Mouse (Mus musculus): ENCODE measurements around the gene Cenpq.

Cenpq gene

DNA sequence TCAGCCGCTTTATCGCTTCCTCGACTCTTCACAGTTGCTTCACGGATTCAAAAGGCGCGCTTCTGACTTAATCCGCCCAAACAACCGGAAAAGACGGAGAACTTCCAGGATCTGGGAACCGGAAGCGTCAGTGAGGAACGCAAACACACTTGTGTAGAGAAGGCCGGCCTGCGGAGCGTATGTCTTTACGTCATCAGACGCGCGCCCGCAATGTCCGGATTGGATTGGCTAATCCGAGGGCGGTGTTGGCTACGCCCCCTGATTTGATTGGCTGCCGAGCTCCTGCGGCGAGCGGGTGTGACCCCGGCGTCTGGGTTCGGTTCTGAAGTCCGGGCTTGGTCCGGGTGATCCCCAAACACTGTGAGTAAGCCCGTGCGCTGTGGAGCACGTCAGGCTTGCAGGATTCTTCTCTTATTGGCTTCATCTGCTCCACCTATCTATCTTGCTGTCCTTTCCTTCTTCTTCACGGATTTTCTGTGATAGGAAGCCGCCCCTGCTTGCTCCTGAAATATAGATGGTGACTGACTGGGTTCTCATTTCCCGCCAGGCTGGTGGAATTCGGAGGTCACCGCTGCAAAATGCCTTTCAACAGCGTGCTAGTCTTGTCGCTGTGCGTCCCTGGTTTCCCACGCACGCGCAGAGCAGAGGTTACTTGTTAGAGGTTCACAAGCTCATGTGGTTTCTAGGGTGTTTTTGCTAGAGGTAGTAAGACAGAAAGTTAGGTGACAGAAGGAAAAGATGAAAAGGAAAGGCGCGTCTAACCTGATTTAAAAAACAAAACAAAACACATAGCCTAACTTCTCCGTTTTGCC, at the start of gene Cenpq, which contains the start of gene Mut:
TSS of gene Cenpq (minus strand) at position 628 of the 812 bp plus-strand sequence.
TSS of gene Mut (plus strand) at position 266 of the 812 bp plus-strand sequence.
- DNase-seq (ENCODE audit: low spot score in 2 of 2), result peak; percentile 99

DNA sequence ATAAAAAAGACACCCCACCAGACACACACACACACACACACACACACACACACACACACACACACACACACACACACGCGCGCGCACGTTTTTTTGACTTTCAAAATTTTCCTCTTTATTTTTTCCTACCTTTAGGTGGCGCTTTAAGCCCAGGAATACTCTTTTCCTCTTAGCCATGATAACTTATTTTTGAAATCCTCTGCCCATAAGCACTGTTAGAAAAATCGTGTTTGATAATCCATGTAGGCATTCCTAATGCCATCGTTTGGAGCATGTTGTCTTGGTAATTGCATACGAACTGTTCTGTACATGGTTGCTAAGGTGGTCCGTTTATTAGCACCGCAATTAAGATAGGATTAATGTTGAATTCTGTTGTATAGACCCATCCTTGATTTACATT, 43.1 kb upstream of the Cenpq start:
- DNase-seq (ENCODE audit: low spot score in 2 of 2), result no peak

DNA sequence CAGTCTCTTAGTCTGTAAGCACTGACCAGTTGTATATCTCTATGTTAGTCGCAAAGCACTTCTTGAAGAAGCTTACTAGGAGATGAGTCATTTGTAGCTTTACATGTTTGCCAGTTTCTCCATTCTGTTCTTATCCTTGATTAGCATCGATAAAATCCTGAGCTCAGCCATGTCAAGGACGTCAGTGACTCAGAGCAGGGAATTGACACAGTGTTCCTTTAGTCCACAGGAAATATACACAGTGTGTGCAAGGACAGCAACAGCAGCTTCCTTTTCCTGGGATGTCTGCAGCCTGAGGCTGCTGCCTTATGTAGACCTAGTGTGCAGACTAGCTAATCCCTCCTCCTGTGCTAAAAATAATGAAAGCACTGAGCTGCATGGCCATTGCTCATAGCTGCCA, 13.7 kb upstream of the Cenpq start:
- no peak for DNase-seq (ENCODE audit: low spot score in 2 of 2)

DNA sequence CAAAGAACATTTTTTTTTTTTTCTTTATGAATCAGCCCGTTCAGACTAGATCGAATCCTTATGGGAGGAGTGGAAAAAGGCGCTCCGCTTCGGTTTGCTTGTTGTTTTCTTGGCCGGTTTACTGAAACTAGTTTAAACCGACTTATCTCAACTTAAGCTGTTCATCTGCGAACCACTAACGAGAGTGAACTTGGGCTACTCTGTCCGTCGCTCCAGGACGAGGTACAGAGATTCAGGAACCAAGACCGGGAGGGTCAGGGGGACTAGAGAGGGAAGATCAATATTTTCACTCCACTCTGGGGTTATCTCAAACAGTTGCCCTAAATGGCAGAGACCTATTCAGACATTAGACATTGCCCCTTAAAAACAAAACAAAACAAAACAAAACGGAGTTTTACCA, 862 bp downstream of the Cenpq start:
- DNase-seq (ENCODE audit: low spot score in 2 of 2), result peak in 1 of 2 experiments; percentile 6

DNA sequence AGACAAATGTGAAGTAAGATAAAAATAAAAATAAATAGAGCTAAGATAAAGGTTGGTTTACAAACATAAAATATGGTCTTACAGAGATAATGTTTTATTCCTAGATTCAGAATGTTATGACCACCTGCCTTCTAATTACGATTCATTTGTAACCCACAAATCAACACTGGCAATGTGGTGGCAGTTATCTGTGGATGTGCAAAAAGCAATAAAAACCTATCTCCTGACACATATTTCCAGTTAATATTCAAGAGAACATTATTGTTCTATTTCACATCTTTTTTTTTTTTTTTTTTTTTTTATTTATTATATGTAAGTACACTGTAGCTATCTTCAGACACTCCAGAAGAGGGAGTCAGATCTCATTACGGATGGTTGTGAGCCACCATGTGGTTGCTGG, 19.3 kb downstream of the Cenpq start:
- no peak for DNase-seq (ENCODE audit: low spot score in 2 of 2)

DNA sequence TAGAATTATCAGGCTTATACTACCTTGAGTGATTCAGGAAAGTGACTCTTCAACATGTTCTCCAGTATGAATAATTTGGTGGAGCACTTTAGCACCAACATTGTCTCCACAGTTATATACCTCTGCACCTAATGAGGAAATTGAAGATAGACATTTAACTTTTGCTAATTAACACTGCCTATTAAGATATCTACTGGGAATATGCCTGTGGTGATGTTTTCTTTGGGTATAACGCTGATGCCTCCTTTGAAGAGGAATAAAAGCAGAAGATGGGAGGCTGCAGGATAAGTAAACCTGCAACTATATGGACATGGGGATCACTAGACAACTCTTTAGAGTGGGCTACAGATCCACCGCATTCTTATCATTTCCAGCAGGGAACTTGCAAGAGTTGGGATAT, 20.6 kb downstream of the Cenpq start, which contains the start of gene Glyatl3:
TSS of gene Glyatl3 (minus strand) at position 101 of the 400 bp plus-strand sequence.
- no peak for DNase-seq (ENCODE audit: low spot score in 2 of 2)

DNA sequence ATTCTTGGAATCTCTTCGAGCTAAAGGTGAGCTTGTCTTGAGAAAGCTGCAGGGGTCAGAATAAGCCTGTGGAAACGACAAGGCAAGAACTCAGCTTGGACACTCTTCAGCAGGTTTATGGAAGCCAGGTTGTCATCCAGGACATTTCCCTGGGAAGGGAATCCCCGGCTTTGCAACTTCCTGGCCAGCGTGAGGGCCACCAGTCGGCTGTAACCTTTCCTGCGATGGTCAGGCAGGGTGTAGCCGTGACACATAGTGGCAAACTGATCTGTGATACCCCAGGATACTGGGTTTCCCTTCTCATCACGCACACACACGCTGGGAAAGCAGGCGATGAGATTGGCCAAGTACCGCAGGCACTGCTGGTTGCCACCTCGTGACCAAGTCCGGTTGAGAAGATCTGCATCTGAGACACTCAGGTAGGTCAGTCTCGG, 30.1 kb downstream of the Cenpq start:
- DNase-seq (ENCODE audit: low spot score in 2 of 2), result no peak

DNA sequence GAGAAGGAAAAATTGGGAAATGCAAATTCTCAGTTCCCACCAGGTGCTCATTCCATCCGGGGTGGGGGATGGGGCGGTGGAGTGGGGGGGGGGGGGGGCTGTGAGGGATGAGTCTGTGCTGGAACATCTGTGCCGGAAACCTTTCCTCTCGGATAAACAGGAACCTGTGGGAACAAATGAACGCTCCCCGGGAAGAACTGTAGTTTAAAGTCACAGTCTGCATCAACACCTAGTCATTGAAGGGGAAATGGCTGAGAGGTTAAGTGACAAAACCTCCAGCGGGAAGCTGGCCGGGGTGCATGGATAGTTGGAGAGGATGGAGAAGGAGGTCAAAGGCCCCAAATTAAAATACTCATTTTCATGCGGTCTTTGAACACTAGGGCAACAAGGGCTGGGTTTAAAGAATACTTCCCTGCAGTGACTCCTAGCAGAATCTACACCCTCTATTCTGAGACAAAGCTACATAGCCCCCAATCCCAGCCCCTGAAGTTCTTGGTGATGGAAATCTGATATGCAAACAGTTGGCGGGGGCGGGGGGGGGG, 30.7 kb downstream of the Cenpq start:
- no peak for DNase-seq (ENCODE audit: low spot score in 2 of 2)

DNA sequence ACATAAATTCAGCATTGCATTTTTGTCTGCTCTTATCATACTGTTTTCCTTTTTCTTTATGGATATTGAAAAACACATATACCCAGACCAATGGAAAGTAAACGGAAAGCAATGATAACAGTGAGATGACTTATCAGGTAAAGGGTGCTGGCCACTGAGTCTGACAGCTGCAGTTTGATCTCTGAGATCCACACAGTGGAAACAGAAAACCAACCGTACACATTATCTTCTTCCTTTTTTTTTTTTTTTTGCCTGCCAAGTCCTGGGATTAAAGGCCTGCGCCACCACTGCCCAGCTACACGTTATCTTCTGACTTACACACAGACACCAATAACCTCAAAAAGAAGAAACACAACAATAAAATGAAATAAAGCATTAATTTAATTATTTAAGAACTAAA, 31.5 kb downstream of the Cenpq start:
- no peak for DNase-seq (ENCODE audit: low spot score in 2 of 2)

DNA sequence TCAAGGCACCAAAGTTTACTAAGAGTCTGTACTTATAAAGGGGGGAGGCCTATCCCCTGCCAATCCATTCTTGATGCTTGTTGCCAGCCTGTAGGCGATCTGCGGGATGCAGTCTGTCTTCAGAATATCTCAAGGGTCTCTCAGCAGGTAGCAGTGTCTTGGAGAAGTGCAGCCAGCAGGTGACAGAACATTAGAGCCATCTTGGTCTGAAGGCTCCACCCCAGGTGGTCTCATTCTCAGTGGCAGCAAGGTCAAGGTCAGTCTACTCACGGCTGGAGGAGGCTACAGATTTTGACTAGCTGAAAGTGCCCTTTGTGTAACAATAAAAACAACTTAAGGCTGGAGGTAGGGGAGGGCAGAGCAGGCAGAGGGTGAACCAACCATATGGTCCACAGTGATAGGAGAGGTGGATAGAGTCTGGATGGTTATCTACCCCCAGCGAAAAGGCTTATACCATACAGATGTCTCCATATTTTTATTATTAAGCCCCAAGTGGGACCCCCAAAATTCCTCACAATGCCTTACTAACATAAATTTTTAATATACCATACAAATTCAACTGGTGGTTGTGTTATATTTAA, 35.0 kb downstream of the Cenpq start:
- DNase-seq (ENCODE audit: low spot score in 2 of 2), result no peak

DNA sequence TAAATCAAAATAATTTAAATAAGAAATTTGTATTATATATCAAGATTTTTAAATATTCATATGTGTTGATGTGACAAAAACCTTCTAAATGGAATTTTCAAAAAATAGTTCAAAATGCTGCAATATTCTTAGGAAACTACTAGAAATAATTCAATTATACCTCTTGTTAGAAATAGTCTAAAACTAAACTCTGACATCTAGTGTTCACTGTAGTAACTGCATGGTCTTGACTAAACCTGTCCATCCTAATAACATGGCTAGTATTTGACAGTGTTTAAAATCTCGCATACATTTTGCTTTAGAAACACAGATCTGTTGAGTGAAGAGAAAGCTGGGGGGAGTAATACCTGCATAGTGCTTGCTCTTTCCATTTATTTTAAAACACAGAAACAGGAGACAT, 38.0 kb downstream of the Cenpq start:
- no peak for DNase-seq (ENCODE audit: low spot score in 2 of 2)

DNA sequence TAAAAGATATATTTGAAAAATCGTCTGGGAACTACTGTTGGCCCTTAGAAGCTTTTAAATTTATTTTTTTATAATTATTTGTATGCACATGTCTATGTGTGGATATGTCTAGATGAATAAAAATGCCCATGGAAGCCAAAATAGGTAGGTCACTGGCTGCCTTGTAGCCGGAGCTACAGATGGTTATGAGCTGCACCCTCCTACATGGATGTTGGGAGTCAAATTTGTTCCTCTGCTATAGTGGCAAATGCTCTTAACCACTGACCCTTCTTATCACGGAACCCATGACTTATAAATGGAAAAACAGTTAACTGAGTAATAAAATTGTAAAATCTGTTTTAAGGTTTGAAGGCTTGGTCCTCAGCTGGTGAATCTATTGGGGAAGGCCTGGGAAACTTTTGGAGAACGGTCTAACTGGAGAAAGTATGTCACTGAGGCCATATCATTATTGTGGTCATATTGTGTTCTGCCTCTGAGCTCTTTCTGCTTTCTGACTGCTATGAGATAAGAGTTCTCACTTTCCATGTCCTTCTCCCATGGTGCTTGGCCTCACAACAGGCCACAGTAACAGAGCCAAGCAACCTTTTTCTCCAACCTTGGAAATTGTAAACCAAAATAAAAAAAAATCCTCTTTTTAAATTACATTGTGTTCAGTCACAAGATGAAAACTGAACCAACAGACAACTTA, 46.9 kb downstream of the Cenpq start:
- DNase-seq (ENCODE audit: low spot score in 2 of 2), result no peak

DNA sequence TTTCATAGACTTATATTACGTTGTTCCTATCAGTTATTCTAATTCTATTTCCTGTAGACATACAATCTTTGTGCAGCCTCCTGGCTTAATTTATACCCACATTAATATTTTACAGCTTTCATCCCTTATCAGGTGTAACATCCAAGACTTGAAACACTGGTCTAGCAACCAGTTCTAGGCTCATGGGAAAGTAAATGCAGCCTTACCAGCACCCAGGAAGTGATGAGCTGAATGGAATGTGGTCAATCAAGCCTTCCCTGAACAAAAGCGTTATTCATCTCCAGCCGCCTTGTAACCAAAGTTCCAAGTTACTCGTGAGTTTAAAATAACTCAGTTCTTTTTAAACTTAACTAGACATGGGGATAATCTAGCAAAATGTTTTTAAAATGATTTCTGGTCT, 49.7 kb downstream of the Cenpq start:
- DNase-seq (ENCODE audit: low spot score in 2 of 2), result no peak

DNA sequence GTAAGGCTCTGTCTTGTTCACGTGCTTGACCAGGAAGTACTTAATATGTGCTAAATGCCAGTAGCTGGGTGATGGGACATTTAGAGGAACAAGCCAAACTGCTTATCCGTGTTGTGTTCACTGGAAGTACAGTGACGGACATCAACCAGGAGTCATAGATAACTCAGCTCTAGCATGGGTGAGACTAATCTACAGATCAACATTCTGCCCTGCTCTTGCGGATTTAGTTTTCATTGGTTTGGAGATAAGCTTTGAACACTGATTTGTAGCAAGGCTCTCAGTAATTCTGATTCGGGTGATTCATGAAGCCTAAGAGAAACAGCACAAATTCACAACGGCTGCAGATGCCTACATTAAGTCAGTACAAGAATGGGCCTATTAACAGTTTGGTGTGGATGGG, 52.7 kb downstream of the Cenpq start:
- no peak for DNase-seq (ENCODE audit: low spot score in 2 of 2)

DNA sequence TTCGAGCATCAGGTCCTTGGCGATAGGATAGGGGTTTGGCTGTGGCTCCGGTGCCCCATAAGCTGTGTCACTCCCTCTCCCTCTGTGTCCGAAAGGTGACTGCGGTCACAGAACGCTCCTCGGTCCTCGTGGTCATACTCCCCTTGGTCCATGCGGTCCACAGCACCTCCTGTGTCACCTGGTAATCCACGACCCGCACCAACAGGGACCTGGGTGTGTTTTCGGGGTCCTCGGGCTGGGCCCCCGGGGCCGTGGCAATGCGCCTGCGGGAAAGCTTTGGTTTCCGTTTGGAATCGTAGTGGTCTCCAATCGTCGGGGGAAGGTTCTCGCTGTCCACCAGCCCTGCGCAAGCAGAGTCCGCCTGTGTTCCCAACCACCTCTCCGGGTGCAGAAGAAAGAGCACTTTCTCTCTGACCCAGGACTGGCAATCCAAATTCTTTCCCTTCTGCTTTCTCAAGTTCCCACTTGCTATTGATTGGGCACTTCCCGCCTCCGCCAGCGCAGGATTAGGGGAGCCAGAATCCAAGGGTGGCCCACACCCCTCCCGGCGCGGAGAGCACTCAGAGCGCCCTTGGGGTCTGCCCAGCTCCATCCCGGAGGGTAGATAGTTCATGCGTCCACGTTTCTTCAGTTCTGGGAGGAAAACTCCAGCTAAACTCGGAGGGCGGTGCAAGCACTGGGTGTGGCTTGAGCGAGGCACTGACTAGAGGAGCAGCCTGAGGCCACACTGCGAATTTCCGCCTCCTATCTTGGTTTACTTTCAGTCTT, 54.7 kb downstream of the Cenpq start, which contains the start of gene 9130008F23Rik:
TSS of gene 9130008F23Rik (minus strand) at position 636 of the 768 bp plus-strand sequence.
- DNase-seq (ENCODE audit: low spot score in 2 of 2), result no peak

DNA sequence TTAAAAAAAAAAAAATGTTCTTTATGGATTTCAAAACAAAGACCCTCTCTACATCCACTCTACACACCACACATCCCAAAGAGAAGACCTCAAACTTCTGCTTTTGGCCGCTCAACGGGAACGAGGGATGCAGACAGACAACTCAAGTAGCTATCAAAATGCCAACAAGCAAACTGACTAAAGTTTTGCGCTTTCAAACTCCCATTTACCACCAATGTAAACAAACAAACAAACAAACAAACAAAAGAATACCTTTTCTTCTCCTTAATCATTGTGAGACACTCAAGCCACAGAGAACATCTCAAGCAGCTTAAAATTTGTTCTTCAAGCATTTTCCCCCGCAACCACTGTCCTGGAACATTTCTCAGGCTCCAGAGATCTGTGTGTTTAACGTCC, 55.3 kb downstream of the Cenpq start:
- DNase-seq (ENCODE audit: low spot score in 2 of 2), result no peak

DNA sequence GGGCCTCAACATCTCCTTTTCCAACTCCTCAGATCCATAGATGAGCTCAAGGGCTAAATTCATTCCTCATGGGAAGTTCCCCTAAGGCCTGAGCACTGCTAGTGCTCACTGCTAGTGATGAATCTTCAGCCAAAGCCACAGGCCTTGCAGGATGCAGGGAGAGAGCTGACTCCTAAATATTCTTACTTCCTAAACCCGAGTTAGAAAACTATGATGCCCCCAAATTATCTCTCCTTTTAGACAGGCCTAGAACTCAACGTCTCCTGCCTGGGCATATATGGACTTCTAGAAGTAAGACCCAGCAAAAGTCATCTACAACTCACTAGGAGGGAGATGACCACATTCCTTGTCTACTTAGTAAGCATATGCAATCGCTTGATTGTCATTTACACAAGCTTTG, 57.1 kb downstream of the Cenpq start:
- no peak for DNase-seq (ENCODE audit: low spot score in 2 of 2)

DNA sequence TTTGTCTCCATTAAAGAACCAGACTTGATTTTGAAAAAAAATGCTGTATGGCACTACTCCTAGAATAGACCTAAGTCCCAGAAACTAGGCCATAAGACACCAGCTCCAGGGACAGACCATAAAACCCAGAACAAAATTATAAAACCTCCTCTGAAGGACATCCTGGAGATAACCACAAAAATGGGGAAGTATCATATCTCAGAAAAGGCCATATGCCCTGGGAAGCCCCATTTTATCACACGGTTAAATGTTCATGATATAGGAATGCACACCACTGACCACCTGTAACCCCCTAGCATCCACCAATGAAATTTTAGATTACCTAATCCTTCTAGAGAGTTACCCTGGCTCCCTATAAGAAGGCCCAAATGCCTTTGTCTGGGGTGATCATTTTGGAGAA, 59.3 kb downstream of the Cenpq start:
- DNase-seq (ENCODE audit: low spot score in 2 of 2), result no peak

DNA sequence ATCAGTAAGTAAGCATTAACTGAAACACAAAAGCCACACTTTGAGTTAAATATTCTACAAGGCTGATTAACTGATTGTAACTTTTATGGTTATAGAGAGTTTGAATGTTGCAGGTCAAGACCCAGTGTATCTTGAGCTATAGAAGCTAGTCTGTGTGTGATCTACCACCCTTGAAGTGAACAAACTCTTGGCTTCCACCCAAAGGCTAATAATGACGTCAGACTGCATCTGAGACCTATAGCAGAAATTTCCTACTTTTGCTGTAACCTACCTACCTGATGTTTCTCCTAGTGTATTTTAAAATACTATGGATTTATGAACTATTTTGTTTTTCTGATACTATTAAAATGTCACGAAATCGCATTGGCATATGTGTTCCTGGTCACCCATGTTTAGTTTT, 60.1 kb downstream of the Cenpq start:
- DNase-seq (ENCODE audit: low spot score in 2 of 2), result no peak

DNA sequence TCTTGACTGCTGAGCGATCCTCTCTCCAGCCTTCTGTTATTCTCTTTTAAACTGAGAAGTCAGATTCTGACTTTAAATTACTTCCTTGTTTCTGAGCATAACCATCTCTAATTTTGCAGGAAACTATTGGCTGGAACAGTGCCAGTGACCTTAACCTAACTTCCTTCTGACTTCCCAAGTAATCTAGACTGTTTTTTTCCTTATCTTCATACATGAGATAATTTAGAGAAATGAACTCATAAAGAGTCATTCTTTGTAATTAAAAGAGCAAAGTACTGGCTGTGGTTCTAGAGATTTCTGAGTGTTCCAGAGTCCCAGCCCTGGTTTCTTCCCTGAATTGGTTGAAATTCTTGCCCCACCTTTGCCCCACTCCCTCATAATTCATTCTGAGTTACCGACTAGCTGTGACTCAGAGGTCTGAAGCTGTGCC, 61.2 kb downstream of the Cenpq start:
- no peak for DNase-seq (ENCODE audit: low spot score in 2 of 2)

Data from frontal cortex, postnatal 14 days (tissue).